Mouse (Mus musculus): ENCODE results near the gene Exo5. TPM values are rescaled to one million over a fixed set of nuclear protein-coding genes. Genes with fewer than 3 reads are reported as not detected.

Gene Exo5
- total RNA-seq, 2 experiments from 2014 or later = 12.8 to 13.0 TPM

- peak; percentile 68 to 74 for DNase-seq (ENCODE audit: low spot score in 2 of 2)
Measured at GRCm38 (mm10) chr4:120909558-120910150, 15.2 kb downstream of the Exo5 start.

- DNase-seq (ENCODE audit: low spot score in 2 of 2) = no peak
Measured at GRCm38 (mm10) chr4:120905644-120906043, 19.2 kb downstream of the Exo5 start.

- no peak for DNase-seq (ENCODE audit: low spot score in 2 of 2)
Measured at GRCm38 (mm10) chr4:120904533-120904932, 20.3 kb downstream of the Exo5 start.

GRCm38 (mm10) chr4:120895810-120896584 is 28.8 kb downstream of the Exo5 start:
- no peak for DNase-seq (ENCODE audit: low spot score in 2 of 2)

GRCm38 (mm10) chr4:120895226-120895625 is 29.6 kb downstream of the Exo5 start:
- DNase-seq (ENCODE audit: low spot score in 2 of 2) = no peak

GRCm38 (mm10) chr4:120894584-120894983 is 30.2 kb downstream of the Exo5 start:
- no peak for DNase-seq (ENCODE audit: low spot score in 2 of 2)

- no peak for DNase-seq (ENCODE audit: low spot score in 2 of 2)
Measured at GRCm38 (mm10) chr4:120893656-120894401, 31.0 kb downstream of the Exo5 start.

- no peak for DNase-seq (ENCODE audit: low spot score in 2 of 2)
Measured at GRCm38 (mm10) chr4:120892516-120892915, 32.3 kb downstream of the Exo5 start.

GRCm38 (mm10) chr4:120891960-120892359 is 32.9 kb downstream of the Exo5 start:
- no peak for DNase-seq (ENCODE audit: low spot score in 2 of 2)

- DNase-seq (ENCODE audit: low spot score in 2 of 2) = no peak
Measured at GRCm38 (mm10) chr4:120890754-120891440, 33.9 kb downstream of the Exo5 start.

- no peak for DNase-seq (ENCODE audit: low spot score in 2 of 2)
Measured at GRCm38 (mm10) chr4:120888884-120889283, 35.9 kb downstream of the Exo5 start.

- peak; percentile 67 to 73 for DNase-seq (ENCODE audit: low spot score in 2 of 2)
Measured at GRCm38 (mm10) chr4:120887381-120888112, 37.3 kb downstream of the Exo5 start.

GRCm38 (mm10) chr4:120886811-120887210 is 38.0 kb downstream of the Exo5 start:
- no peak for DNase-seq (ENCODE audit: low spot score in 2 of 2)

- DNase-seq (ENCODE audit: low spot score in 2 of 2) = no peak
Measured at GRCm38 (mm10) chr4:120886131-120886530, 38.7 kb downstream of the Exo5 start.

- DNase-seq (ENCODE audit: low spot score in 2 of 2) = no peak
Measured at GRCm38 (mm10) chr4:120885208-120886120, 39.4 kb downstream of the Exo5 start.

- DNase-seq (ENCODE audit: low spot score in 2 of 2) = no peak
Measured at GRCm38 (mm10) chr4:120882002-120882625, 42.7 kb downstream of the Exo5 start.

GRCm38 (mm10) chr4:120880731-120881432 is 43.9 kb downstream of the Exo5 start:
- no peak for DNase-seq (ENCODE audit: low spot score in 2 of 2)

- no peak for DNase-seq (ENCODE audit: low spot score in 2 of 2)
Measured at GRCm38 (mm10) chr4:120879386-120879785, 45.4 kb downstream of the Exo5 start.

- no peak for DNase-seq (ENCODE audit: low spot score in 2 of 2)
Measured at GRCm38 (mm10) chr4:120878728-120879127, 46.1 kb downstream of the Exo5 start.

Data from layer of hippocampus, postnatal 10 days (tissue).